Mouse (Mus musculus): ENCODE measurements around the gene Pex14. TPM values are rescaled to one million over a fixed set of nuclear protein-coding genes. Genes with fewer than 3 reads are reported as not detected.
"Not testable (repeated sequence)": the region's sequence is repeated elsewhere in the genome, so short reads cannot be mapped to it uniquely, and the experiment has no call there.

Pex14 gene
- polyA plus RNA-seq, 1 experiment from 2014 or later, result 36.0 TPM

DNA sequence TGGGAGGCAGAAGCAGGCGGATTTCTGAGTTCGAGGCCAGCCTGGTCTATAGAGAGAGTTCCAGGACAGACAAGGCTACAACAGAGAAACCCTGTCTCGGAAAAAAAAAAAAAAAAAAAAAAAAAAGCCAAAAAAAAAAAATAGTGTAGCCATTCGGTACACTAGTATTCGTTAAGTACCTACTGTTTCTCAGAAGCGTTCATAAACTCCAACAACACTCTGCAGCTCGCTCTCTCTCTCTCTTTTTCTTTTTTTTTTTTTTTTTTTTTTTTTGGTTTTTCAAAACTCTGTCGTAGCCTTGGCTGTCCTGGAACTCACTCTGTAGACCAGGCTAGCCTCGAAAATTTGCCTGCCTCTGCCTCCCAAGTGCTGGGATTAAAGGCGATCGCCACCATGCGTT lies 773 bp upstream of the Pex14 start:
- peaks cover 32% of the 10 kb centered on the region for H3K4me1 ChIP-seq (replicated peaks)
- H3K27ac ChIP-seq; H3K4me2 ChIP-seq; H3K27me3 ChIP-seq; ATAC-seq (replicated peaks; ENCODE audit: insufficient number of reproducible peaks, insufficient read depth, low FRiP score, low read depth); H3K4me3 ChIP-seq; H3K36me3 ChIP-seq; H3K9me3 ChIP-seq (replicated peaks); H3K9ac ChIP-seq: not testable (repeated sequence)
- WGBS, result 81% methylated on average over 12 of the region's 12 CpGs

- no peaks in the 10 kb centered on the region for H3K36me3 ChIP-seq
- no peak for ATAC-seq (replicated peaks; ENCODE audit: insufficient number of reproducible peaks, insufficient read depth, low FRiP score, low read depth)
- H3K4me1 ChIP-seq (replicated peaks), result peaks cover 23% of the 10 kb centered on the region
- H3K9me3 ChIP-seq (replicated peaks), result no peaks in the 10 kb centered on the region
- H3K4me3 ChIP-seq, result peak overlapping the region; percentile 99
- no peaks in the 10 kb centered on the region for H3K27me3 ChIP-seq
- H3K27ac ChIP-seq, result no peak overlapping the region
- WGBS, result 5% methylated on average over 11 of the region's 11 CpGs
- peak overlapping the region; percentile 96 for H3K4me2 ChIP-seq
- H3K9ac ChIP-seq, result peak overlapping the region; percentile 93
Observed at GRCm38 (mm10) chr4:149098571-149098970, 1.1 kb downstream of the Pex14 start.

DNA sequence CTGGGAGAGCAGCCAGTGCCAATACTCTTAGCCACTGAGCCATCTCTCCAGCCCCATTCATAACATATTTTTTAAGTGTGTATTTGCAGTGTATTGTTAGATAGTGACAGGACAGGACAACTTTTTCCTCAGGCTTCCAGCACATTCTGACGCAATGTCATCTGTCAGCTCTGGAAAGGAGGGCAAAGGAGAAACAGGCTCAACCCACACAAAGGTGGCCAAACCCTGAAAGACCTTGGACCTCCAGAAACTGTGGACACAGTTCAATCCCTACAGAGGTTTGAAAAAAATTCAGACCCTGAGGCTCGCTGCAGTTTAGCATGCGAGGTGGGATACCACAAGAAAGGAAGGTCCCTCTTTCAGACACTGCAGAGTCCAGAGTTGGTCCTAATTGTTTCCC lies 1.7 kb downstream of the Pex14 start:
- no peaks in the 10 kb centered on the region for H3K9me3 ChIP-seq (replicated peaks)
- no peaks in the 10 kb centered on the region for H3K27me3 ChIP-seq
- H3K4me3 ChIP-seq, result peak overlapping the region; percentile 99
- ATAC-seq (replicated peaks; ENCODE audit: insufficient number of reproducible peaks, insufficient read depth, low FRiP score, low read depth), result no peak
- H3K36me3 ChIP-seq, result peaks cover 5% of the 10 kb centered on the region; the same call in 1 of the 2 replicates
- 65% methylated on average over 3 of the region's 3 CpGs for WGBS
- H3K9ac ChIP-seq, result peak overlapping the region; percentile 93; the same call in 1 of the 2 replicates
- H3K27ac ChIP-seq, result no peak overlapping the region
- H3K4me2 ChIP-seq, result peak overlapping the region; percentile 96; the same call in 1 of the 2 replicates
- peaks cover 23% of the 10 kb centered on the region for H3K4me1 ChIP-seq (replicated peaks)

DNA sequence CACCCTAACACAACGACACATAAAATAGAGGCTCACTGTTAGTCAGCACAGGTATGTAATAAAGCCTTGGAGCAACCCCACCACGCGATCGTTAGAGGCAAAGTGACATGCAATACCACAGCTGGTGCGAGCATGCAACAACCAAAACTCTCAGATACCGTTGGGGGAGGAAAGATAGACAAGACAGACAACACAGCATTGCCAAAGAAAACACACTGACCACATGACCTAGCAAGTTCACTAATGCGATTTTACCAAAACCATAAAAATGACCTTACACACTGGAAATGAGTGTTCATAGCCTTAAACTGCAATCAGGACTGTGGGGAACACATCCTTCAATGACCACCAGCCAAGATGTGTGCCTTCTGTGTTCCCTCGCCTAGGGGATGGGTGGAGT lies 8.3 kb downstream of the Pex14 start:
- ATAC-seq (replicated peaks; ENCODE audit: insufficient number of reproducible peaks, insufficient read depth, low FRiP score, low read depth), result no peak
- no peaks in the 10 kb centered on the region for H3K9me3 ChIP-seq (replicated peaks)
- peaks cover 8% of the 10 kb centered on the region; the same call in 1 of the 2 replicates for H3K36me3 ChIP-seq
- 0 out of 2 replicates have a peak, but pooled peaks cover 3% of the 10 kb centered on the region for H3K4me1 ChIP-seq (replicated peaks)
- H3K4me3 ChIP-seq, result no peak overlapping the region
- WGBS, result 67% methylated on average over 8 of the region's 8 CpGs
- no peak overlapping the region for H3K27ac ChIP-seq
- no peak overlapping the region for H3K9ac ChIP-seq
- H3K4me2 ChIP-seq, result no peak overlapping the region
- H3K27me3 ChIP-seq, result no peaks in the 10 kb centered on the region

DNA sequence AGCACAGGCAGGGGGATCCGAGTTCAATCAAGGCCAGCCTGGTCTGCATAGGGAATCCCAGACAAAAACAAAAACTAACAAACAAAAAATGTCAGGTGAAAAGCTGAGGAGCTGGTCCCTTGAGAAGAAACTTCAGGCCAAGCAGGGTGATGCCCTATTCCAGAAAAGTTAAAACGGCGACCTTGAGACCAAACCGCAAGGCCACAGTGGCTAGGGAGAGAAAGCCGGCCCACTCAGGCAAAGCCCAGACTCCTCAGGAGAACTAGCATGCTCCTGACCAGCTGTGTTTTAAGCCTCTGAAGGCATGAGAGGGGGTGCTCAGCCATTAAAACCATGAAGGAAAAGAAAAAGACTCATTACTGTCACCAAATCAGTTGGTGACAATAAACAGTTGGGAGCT lies 14.3 kb downstream of the Pex14 start:
- H3K9ac ChIP-seq, result no peak overlapping the region
- no peak overlapping the region for H3K4me2 ChIP-seq
- no peaks in the 10 kb centered on the region for H3K36me3 ChIP-seq
- WGBS, result 70% methylated on average over 5 of the region's 5 CpGs
- no peak overlapping the region for H3K4me3 ChIP-seq
- no peaks in the 10 kb centered on the region for H3K9me3 ChIP-seq (replicated peaks)
- no peak overlapping the region for H3K27ac ChIP-seq
- no peaks in the 10 kb centered on the region for H3K27me3 ChIP-seq
- no peak for ATAC-seq (replicated peaks; ENCODE audit: insufficient number of reproducible peaks, insufficient read depth, low FRiP score, low read depth)
- peaks cover 27% of the 10 kb centered on the region for H3K4me1 ChIP-seq (replicated peaks)

DNA sequence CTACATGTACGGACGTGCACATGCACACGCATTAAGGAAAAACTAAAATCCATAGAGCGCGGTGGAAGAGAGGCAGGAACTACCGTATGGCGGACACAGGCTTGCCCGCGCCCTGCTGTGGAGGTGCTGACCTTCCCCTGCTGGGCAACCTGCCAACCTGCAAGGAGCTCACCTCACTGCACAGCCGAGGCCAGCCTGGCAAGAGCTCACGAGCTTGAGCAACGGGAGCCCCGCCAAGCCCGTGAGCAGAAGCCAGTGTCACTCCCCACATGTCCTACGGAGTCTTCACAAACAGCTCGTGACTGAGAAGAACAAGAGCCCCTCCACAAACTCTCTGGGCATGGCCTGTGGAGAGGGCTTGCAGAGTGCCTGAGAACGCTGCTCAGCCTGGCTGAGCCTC lies 18.1 kb downstream of the Pex14 start:
- WGBS, result 39% methylated on average over 17 of the region's 17 CpGs
- Histone ChIP-seq H3K27me3 (no peaks in the 10 kb centered on the region), H3K36me3 (no peaks in the 10 kb centered on the region), H3K27ac (peak overlapping the region; percentile 80), H3K9me3 (replicated peaks) (no peaks in the 10 kb centered on the region), H3K4me3 (0 out of 2 replicates have a peak overlapping the region, but pooled peaks have one; percentile 8), H3K4me2 (peak overlapping the region; percentile 50), H3K4me1 (replicated peaks) (peaks cover 28% of the 10 kb centered on the region), H3K9ac (peak overlapping the region; percentile 40)
- ATAC-seq (replicated peaks; ENCODE audit: insufficient number of reproducible peaks, insufficient read depth, low FRiP score, low read depth), result peak; percentile 91

- no peak overlapping the region for H3K9ac ChIP-seq
- 90% methylated on average over 8 of the region's 8 CpGs for WGBS
- H3K4me2 ChIP-seq, result no peak overlapping the region
Observed at GRCm38 (mm10) chr4:149080111-149080510, 19.6 kb downstream of the Pex14 start.

GRCm38 (mm10) chr4:149079629-149080028 lies 20.0 kb downstream of the Pex14 start:
- peaks cover 32% of the 10 kb centered on the region for H3K4me1 ChIP-seq (replicated peaks)
- no peak overlapping the region for H3K4me2 ChIP-seq
- no peak overlapping the region for H3K27ac ChIP-seq
- 65% methylated on average over 6 of the region's 6 CpGs for WGBS
- no peak overlapping the region for H3K9ac ChIP-seq
- H3K36me3 ChIP-seq, result no peaks in the 10 kb centered on the region
- no peaks in the 10 kb centered on the region for H3K9me3 ChIP-seq (replicated peaks)
- no peak overlapping the region for H3K4me3 ChIP-seq
- H3K27me3 ChIP-seq, result no peaks in the 10 kb centered on the region
- no peak for ATAC-seq (replicated peaks; ENCODE audit: insufficient number of reproducible peaks, insufficient read depth, low FRiP score, low read depth)

More at GRCm38 (mm10) chr4:149080111-149080510, 19.6 kb downstream of the Pex14 start:
- H3K27me3 ChIP-seq, result no peaks in the 10 kb centered on the region
- ATAC-seq (replicated peaks; ENCODE audit: insufficient number of reproducible peaks, insufficient read depth, low FRiP score, low read depth), result no peak
- H3K4me3 ChIP-seq, result no peak overlapping the region
- H3K36me3 ChIP-seq, result no peaks in the 10 kb centered on the region
- H3K27ac ChIP-seq, result no peak overlapping the region
- H3K4me1 ChIP-seq (replicated peaks), result peaks cover 32% of the 10 kb centered on the region
- no peaks in the 10 kb centered on the region for H3K9me3 ChIP-seq (replicated peaks)

GRCm38 (mm10) chr4:149078261-149078660 lies 21.4 kb downstream of the Pex14 start:
- Histone ChIP-seq H3K9ac (no peak overlapping the region), H3K36me3 (no peaks in the 10 kb centered on the region), H3K4me2 (no peak overlapping the region), H3K27me3 (no peaks in the 10 kb centered on the region), H3K4me1 (replicated peaks) (peaks cover 36% of the 10 kb centered on the region), H3K4me3 (no peak overlapping the region), H3K9me3 (replicated peaks) (no peaks in the 10 kb centered on the region), H3K27ac (no peak overlapping the region)
- WGBS, result 60% methylated on average over 4 of the region's 4 CpGs
- ATAC-seq (replicated peaks; ENCODE audit: insufficient number of reproducible peaks, insufficient read depth, low FRiP score, low read depth), result no peak

- ATAC-seq (replicated peaks; ENCODE audit: insufficient number of reproducible peaks, insufficient read depth, low FRiP score, low read depth), result peak; percentile 60; the same call in 1 of the 2 replicates
- Histone ChIP-seq H3K9ac (no peak overlapping the region), H3K4me2 (no peak overlapping the region), H3K36me3 (peaks cover 5% of the 10 kb centered on the region; the same call in 1 of the 2 replicates), H3K27me3 (no peaks in the 10 kb centered on the region), H3K27ac (peak overlapping the region; percentile 35), H3K9me3 (replicated peaks) (no peaks in the 10 kb centered on the region), H3K4me1 (replicated peaks) (peaks cover 32% of the 10 kb centered on the region), H3K4me3 (no peak overlapping the region)
- WGBS, result 20% methylated on average over 10 of the region's 10 CpGs
Observed at GRCm38 (mm10) chr4:149075871-149076575, 23.7 kb downstream of the Pex14 start.

DNA sequence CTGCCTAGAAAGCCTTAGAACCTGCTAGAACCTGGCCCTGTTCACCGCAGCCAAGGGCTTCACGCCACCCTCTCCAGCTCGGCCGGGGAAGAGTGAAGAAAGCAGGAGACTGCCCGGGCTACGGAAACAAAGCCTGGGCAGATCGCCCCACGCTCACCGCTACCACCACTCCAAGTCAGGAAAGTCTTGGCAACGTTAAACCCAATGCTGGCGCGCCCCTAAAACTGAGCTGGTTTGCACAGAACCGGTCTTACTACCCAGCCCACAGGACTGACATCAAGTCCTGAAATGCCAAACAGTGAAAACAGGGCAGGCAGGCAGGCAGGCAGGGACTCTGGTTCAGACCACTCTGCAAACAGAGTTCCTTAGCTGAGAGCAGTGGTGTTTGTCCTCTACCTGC lies 24.6 kb downstream of the Pex14 start:
- H3K27ac ChIP-seq, result no peak overlapping the region
- H3K27me3 ChIP-seq, result no peaks in the 10 kb centered on the region
- no peaks in the 10 kb centered on the region for H3K9me3 ChIP-seq (replicated peaks)
- 88% methylated on average over 13 of the region's 13 CpGs for WGBS
- no peak for ATAC-seq (replicated peaks; ENCODE audit: insufficient number of reproducible peaks, insufficient read depth, low FRiP score, low read depth)
- H3K4me3 ChIP-seq, result no peak overlapping the region
- H3K36me3 ChIP-seq, result peaks cover 5% of the 10 kb centered on the region; the same call in 1 of the 2 replicates
- no peak overlapping the region for H3K9ac ChIP-seq
- no peak overlapping the region for H3K4me2 ChIP-seq
- H3K4me1 ChIP-seq (replicated peaks), result peaks cover 38% of the 10 kb centered on the region
